Mouse (Mus musculus): ENCODE measurements around the gene Uso1. TPM values are rescaled to one million over a fixed set of nuclear protein-coding genes. Genes with fewer than 3 reads are reported as not detected.
A peak's percentile ranks its signal among the peaks of the same experiment; 100 is the strongest.

The Uso1 gene
- total RNA-seq (2021), result 100 to 1,000 TPM in 1 of 2 experiments, 10 to 100 TPM in 1; 93.3 to 104 TPM
- long read RNA-seq, experiment 1, transcript Uso1-201 (24 exons, 3,898 nt), result major isoform, 38 of 60 reads
- long read RNA-seq, experiment 1, partial matches to known transcripts, result 11 of 60 reads
- long read RNA-seq, experiment 1, other reads (novel, unspliced or antisense), result 10 of 60 reads
- long read RNA-seq, experiment 2, transcript Uso1-201 (24 exons, 3,898 nt), result major isoform, 24 of 26 reads
- long read RNA-seq, experiment 2, partial matches to known transcripts, result 1 of 26 reads
- long read RNA-seq, experiment 2, other reads (novel, unspliced or antisense), result 1 of 26 reads

DNA sequence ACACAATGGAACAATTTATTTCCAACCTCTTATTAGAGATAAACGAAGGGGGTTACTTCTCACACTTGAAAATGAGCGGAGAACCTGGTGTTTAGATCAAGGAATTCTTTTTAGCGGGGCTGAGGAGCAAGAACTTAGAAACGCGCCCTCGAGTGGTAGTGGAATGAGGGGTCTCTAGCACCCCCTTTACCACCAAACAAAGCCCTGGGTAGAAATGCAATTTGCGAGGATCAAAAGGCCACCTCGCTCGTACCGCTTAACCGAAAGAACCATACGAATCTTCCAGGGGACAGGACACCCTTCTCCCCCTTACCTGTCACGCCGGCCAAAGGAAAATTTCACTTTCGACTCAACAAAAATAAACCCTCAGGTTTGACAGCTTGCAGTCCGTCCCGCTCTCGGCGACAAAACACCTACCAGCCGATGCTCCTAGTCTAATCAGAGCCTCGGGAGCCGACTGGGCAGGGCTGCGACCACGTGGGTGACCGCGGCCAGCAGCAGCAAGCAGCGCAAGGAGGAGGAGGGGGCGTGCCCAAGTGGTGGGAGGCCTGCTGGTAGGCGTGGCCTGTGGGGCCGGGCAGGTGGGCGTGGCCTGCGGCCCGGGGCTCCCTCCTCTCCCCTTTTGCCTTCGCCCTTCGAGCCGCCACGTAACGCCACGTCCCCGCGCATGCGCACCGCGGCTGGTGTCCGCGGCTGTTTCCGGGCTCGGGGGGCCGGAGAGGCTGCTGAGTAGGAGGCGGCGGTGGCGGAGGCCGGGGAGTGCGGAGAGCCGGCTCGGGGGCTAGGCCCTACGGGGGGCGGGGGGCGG is at the start of gene Uso1:
Gene Uso1 (plus strand): TSS at position 700 of the 808 bp plus-strand sequence.
- DNase-seq, result peak; percentile 100

DNA sequence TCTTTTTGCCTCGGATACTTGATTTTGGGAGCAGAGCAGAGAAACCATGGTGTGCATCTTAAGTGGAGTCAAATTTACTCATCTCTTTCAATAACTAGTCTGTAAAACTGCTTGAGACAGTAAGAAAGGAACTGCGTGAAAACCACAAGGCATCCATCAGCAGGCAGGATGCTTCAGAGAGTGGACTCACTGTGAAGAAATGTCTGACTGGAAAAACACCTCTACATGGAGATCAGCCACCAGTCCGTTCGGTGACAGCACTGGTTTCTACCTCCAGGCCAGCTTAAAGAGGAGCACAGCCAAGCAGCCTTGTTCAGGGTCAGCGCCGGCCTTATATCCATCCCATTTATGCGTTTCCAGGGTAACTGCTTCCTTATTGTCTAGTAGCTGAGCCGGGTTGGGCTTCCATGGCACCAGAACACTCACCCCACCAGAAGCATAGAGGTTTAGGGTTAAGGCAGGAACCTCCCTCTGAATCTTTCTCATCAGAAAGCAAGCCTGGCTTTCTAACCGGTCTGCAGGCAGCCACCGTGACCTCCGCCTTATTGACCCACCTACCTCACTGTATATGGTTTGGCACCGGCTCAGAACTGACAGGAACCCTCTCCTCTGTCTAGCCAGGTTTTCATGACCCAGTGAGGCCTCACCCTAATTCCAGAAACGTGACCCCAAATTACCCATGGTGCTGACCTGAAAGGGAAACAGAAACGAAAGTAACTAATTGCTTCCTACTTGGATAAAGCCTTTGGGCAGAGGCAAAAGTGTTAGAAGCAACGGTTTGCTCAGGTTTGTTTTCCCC is 44.3 kb upstream of the Uso1 start:
- no peak for DNase-seq

DNA sequence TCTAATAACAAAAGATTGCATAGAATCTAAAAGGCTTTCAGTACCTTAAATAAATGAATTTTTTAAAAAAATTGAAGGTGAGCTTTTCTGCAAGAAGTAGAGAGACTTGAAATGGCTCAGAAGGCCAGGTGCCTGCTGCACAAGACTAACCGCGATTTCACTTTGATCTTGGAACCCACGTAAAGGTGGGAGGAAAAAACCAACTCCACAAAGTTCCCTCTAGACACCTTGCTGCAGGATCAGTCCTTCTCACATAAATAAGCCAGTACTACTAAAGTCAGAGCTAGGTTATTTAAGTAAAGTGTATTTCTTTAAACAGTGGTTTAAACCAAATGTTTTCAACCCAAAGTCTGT is 43.7 kb upstream of the Uso1 start:
- DNase-seq, result no peak

DNA sequence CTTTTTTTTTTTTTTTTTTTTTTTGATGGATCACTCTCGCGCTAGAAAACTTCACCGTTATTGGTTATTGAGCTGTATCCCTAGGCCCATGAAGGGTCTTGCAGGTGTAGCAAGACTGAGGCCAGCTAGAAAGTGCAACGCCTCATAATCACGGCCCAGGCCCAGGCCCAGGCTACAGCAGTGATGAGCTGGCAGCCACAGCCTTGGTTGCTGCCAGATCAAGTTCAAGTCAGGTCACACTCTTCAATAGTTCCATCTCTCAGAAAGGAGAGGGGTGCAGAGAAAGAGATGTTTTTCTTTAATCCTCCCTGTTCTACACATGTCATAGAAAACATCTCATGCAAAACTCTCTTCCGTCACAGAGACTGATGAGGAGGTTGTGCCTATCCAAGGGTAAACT is 41.0 kb upstream of the Uso1 start:
- DNase-seq, result peak; percentile 60 to 61

DNA sequence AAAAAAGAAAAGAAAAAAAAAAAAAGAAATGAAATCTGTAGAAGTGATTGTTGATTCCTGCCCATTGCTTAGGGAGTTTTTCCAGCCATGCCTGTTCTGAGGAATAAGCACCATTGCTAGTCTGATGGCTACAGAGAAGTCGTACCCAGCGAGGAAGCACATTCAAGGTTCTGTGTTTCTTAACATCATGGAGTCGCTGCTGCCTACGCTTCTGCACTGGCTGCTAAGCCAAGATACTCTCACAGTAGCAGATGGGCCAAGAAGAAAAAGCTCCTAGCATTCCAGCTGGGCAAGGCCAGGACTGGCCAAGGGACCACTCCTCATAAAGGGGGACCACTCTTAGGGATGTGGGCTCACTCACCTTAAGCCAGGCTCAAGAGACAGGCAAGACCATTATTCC is 40.0 kb upstream of the Uso1 start:
- no peak for DNase-seq

DNA sequence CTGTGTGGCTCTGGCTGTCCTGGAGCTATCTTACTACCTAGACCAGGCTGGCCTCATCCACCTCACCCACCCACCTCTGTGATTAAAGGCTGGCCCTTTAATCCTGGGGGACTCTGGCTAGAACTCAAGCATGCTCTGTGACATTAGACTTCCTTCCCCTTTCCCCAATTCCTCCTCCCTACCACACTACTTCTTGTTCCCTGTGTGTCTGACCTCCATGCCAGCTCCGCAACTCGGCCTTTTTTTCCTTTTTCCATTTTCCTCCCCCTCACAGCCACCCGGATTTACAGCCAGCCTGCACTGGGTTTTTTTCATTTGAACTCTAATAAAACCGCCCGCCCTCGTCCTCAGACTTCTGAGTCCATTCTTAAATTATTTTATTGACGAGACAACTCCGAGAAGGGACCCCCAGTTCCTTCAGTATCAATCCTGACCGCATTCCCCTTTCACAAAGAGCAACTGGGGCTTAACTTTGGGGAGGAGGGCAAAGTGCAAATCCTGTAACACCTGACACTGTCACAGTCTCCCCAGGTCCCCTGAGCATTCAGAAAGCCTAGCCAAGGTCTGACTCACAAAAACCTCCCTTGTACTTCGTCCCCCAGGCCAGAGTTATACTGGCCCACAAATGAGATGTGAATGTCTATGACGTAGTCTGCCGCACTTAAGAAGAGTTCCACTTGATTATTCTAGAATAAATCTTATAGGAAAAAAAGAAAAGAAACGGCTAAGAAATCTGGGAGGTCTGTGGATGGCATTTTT is 39.2 kb upstream of the Uso1 start:
- no peak for DNase-seq

DNA sequence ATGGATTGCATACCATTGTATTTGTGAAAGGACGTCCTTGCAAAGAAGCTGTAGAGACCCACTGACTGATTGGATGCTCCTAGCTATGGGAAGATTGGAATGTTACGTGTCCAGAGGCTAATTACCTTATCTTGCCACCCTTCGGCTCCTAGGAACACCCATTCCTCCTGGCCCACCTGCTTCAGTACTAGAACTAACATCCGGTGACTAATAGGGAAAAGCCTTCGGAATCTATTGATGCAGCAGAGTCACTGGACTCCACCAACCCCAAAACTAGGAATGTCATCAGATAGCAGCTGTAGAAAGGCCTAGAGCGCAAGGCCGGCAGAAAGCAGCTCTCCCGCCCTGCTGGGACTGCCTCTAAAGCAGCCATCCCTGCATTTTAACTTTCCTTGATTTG is 36.1 kb upstream of the Uso1 start:
- DNase-seq, result no peak

DNA sequence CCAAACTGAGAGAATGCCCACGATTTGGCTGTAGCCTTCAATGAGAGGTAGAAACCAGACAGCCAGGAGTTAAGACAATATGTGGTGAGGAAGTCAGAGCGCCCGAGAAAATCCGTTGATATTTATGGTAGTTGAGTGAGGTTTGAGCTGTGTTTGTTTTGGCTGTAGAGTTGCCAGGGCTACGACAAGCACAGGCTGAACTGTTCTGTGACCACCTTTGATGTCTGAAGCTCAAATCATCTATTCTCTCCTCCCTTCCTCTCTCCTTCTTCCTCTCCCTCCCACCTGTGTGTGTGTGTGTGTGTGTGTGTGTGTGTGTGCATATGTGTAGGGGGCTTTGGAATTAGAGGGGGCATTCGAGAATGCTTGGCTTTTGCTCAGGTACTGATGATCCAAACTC is 34.7 kb upstream of the Uso1 start:
- DNase-seq, result no peak

DNA sequence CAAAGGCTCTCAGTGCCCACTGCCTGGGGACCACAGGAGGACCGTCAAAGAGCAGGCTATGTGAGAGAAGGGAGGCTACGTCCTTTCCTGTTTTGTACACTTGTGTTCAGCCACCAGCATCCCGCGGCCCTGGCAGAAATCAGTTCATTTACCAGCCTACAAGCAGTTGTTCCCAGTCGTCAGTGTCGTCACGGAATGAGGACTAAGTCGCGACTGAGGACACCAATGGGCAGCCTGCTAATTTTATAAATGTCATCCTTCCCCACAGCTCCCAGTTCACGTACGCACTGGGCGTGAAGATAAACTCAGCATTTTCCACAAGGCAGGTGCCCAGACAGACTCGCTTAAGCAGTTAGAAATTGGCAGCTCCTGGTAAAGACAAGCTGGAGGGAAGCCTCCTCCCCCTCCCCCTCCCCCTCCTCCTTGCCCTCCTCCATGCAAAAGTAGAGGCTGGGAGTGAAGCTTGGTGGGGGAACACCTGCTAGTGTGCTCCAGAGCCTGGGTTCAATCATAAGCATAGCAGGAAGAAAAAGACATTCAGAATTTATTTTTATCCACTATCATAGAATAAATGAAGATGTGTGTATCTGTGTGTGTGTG is 33.8 kb upstream of the Uso1 start:
- no peak for DNase-seq

DNA sequence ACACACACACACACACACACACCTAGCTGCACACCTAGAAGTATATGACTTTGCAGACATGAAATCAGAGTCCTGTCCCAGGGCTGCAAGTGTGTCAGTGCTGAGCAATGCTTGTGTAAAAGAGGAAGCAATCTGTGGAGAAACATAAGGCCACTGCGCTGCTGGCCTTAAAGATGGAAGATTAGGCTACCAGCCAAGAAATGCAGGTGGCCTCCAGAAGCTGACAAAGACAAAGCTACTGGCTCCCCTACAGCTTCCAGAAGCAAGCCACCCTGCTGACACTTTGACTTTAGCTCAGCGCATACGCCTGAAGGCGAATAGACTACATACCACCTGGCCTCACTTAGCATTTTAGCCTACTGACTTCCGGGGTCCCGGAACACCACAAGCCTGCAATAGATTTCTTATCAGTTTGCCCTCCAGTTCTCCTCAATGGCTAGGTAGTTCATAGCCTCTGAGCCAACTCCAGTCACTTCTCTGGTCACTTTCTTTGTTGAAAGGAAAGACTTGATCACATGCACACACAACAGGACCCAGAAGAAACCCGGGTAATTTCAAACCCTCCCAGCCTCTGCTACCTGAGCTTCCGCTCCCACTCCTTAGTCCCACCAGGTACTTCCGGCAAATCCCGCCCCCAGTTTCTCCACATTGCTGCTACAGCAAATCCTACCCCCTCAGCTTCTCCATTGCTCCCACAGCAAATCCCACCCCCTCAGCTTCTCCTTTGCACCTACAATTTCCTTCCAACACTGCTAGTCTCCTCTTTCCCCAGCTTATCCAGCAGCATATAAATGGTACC is 31.2 kb upstream of the Uso1 start:
- no peak for DNase-seq

DNA sequence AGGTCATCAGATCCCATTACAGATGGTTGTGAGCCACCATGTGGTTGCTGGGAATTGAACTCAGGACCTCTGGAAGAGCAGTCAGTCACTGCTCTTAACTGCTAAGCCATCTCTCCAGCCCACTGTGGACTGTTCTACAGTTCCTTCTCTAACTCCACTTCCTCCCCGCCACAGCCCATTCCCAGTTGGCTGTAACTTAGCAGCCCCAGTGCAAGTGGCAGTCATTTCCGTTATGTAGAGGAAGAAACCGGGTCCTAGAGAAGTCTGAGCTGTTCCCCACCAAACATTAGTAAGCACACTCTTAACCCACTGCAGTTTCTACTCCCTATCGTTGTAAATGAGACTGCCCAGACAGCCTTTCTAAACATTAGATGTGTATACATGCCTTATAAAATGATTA is 30.5 kb upstream of the Uso1 start:
- DNase-seq, result no peak

DNA sequence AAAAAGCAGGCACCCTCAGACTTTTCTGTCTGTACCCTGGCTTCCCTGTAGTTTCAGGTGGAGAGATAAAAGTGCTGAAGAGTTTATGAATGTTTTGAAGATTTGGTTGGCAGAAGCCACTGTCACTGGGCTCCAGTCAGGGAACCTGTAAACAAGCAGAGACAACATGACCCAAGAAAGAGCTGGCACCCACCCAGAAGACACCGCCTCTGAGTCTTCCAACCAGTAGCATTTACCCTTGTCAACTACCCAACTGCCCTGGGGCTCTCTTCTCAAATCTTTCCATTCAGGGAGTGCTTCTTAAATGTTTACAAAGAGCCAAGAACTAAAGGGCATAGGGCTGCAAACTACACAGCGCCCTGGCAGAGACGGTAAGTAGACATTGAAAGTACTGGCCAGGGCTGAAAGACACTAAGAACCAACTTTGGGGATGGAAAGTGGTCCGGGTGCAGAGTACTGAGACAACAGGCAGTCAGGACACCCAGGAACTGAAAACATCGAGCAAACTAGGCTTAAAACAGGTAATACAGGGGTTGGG is 26.9 kb upstream of the Uso1 start:
- no peak for DNase-seq

DNA sequence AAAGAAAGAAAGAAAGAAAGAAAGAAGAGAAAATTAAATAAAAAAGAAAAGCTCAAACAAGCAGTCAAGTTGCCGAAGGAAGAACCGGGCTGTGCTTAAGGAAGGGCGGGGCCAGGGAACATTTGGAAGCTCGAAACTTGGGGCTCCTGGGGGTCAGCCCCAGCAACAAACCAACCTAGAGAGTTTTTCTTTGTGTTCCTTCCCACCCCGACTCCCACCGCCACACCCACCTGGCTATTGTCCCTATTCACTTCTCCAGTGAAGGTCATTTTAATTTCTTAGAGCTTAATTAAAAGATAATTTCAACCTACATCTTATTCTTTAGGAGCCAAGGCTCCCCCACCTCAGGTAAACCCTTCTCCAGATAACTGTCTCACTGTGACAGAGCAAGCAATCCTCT is 25.6 kb upstream of the Uso1 start:
- DNase-seq, result no peak

DNA sequence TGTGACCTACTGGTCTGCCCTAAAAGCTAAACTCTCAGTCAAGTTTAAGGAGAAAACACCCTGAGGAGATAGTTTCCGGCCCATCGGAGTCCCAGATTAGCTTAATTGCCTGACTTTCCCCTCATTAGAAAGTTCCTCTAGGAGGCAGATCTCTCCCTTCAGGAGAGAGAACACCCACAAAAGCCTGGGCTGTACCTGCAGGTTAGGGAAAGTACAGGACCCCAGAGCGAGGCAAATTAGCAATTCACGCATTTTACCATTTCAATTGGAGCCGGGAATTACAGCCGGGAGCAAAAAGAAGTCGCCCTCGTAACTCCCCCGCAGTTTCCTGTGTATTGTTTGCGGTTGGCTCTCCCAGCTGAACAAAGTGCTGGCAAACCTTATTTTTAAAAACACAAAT is 25.2 kb upstream of the Uso1 start:
- DNase-seq, result no peak

DNA sequence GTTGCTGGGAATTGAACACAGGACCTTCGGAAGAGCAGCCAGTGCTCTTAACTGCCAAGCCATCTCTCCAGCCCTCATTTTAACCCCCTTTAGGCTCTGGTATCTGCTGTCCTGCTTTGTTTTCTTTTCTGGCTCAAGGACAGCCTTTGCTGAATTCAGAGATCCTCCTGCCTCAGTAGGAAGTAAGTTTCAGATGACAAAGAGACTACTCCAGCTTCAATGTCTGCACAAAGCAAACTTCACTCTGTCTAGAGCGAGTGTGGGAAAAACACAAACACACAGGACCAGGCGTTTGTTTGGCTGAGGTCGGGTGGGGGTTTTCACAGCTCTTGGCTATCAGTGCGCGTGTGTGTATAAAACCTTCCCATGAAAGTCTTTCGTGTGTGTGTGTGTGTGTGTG is 24.3 kb upstream of the Uso1 start:
- no peak for DNase-seq

DNA sequence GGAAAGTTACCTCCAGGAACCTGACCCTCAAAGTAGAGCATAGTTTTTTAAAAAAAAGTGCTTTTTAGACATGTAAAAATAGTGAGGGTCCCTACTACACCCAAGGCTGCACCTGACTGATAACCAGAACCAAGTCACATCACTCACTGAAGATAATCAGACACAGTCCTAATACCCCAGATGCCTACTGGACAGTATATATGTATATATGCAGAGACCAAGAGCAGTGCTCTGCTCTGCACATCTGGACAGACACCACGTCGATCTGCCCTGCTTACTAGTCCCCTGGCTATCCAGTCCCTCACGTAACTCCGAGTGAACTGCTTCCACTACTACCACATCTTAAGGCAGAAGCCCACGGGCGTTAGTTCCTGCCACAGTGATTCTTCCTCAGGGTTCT is 23.5 kb upstream of the Uso1 start:
- DNase-seq, result no peak

DNA sequence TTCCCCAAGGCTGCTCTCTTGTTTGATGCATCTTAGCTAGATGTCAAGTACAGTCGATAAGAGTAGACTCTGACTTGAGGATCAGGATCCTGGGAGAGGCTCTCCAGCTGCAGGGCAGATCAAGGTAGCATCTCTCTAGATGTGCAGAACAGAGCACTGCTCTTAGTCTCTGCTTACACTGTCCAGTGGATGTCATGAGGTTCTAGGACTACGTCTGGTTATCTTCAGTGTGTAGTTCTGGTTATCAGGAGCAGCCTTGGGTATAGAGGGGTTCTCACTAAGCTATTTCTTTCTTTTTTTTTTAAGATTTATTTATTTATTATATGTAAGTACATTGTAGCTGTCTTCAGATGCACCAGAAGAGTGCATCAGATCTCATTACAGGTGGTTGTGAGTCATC is 22.8 kb upstream of the Uso1 start:
- DNase-seq, result no peak

DNA sequence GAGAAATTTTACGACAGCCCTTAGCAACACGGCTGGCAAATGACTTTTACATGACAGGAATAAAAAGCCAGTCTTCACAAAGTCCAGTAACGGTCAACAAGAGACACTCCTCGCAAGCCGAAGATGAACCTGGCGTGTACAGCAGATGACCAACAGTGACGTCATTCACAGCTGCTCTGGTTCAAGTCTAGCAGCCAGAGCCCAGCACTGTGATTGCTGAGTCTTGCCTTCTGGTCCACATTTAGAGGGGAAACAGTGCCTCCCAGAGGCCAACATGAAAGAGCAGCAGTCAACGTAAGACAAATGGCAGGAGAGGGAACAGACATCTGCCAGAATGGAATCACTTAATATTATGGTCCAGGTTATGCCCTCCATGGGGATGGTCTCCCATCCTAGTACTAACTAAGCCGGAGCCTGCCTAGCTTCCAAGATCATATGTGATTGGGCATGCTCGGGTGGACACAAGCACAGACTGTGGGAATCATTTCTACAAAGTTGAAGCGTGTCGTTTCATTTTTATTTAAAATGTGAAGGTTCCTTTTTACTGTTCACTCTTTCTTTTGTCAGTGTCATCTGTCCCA is 19.8 kb upstream of the Uso1 start:
- peak; percentile 72 to 80 for DNase-seq

DNA sequence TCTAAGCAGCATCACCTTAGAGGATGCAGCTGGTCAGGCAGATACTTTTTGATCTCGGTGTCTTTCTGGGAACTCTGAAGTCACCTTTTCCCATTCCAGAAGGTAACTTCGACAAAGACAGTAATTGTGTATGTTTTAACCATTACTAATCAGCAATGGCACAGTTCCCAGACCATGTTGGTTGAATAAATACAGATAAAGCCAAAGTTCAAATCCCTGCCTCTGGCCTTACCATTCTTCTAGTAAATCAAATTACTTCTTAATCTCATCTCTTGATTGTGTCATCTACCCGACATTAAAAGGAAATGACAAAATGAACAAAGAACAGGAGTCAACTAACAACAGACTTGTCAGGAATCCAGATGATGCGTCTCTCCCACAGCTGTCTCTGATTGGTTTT is 16.1 kb upstream of the Uso1 start:
- no peak for DNase-seq

DNA sequence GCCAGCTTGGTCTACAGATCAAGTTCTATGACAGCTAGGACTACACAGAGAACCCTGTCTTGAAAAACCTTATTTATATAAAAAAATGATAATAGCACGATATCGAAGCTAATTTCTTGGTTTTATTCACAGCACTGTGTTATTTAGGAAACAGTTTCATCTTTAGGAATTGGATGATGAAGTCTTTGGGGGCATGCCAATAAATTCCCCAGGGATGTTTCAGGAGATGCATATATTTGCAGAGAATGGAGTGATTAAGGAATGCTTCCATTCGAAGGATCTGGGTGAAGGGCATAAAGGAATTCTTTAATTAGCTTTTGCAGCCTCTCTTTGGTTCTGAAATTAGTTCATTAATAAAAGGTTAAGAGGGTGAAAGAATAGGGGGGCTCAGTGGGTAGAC is 12.3 kb upstream of the Uso1 start:
- no peak for DNase-seq
